Mouse (Mus musculus) liver, embryonic 14.5 days (tissue): Measurements from ENCODE around the gene Hbq1a. TPM values are rescaled to one million over a fixed set of nuclear protein-coding genes. Genes with fewer than 3 reads are reported as not detected.

ENCODE experiments used
- ATAC-seq: fragments of 200-750 bp; cut with Nextera tagmentation; 2 replicates; pipeline ENCODE4 v1.8.0; 2017; ENCODE audit warnings: moderate number of reproducible peaks, mild to moderate bottlenecking, moderate library complexity; ENCODE audit not compliant: insufficient read depth
- DNase-seq, 3 experiments: peaks; one replicate each; pipeline ENCODE4 v3.0.0-alpha.2; 2012 to 2013; ENCODE audit warnings: low read depth in 3 of 3, low spot score in 3 of 3
- H3K27ac ChIP-seq: fragments of 300-500 bp; sonication (generic); 2 replicates; pipeline ENCODE4 v1.5.1; 2014; ENCODE audit warnings: moderate library complexity, mild to moderate bottlenecking, control low read depth, inconsistent platforms
- H3K27me3 ChIP-seq: fragments of 300-500 bp; sonication (generic); 2 replicates; pipeline ENCODE4 v1.6.1; 2014; ENCODE audit warnings: mild to moderate bottlenecking, low read length, moderate library complexity; ENCODE audit not compliant: control insufficient read depth, insufficient read depth
- H3K36me3 ChIP-seq: fragments of 300-500 bp; sonication (generic); replicated peaks from 2 replicates; pipeline ENCODE4 v1.6.1; 2014; ENCODE audit warnings: low read depth; ENCODE audit not compliant: control insufficient read depth, insufficient read depth
- H3K4me1 ChIP-seq, 2 experiments: fragments of 200-500 bp in 1 of 2; fragments of 300-500 bp in 1 of 2; sonication (generic) in 1 of 2; replicated peaks; 2 replicates each; pipeline ENCODE4 v1.6.1; 2012 to 2014; ENCODE audit warnings: antibody characterized with exemption in 1 of 2, inconsistent platforms in 1 of 2, low read length in 1 of 2; ENCODE audit not compliant: control insufficient read depth in 2 of 2, insufficient read depth in 2 of 2
- H3K4me2 ChIP-seq: fragments of 300-500 bp; sonication (generic); 2 replicates; pipeline ENCODE4 v1.6.1; 2014; ENCODE audit warnings: low read depth, mild to moderate bottlenecking, control low read depth, moderate library complexity
- H3K4me3 ChIP-seq, 2 experiments: fragments of 200-500 bp in 1 of 2; fragments of 300-500 bp in 1 of 2; sonication (generic) in 1 of 2; 2 replicates each; pipeline ENCODE4 v1.5.1; 2012 to 2014; ENCODE audit warnings: low read depth in 2 of 2, low read length in 2 of 2, mild to moderate bottlenecking in 2 of 2, control low read depth in 1 of 2, inconsistent platforms in 1 of 2, moderate library complexity in 1 of 2; ENCODE audit not compliant: insufficient read depth in 1 of 2
- H3K9ac ChIP-seq: fragments of 300-500 bp; sonication (generic); replicated peaks from 2 replicates; pipeline ENCODE4 v1.6.1; 2014; ENCODE audit warnings: mild to moderate bottlenecking, control low read depth, moderate library complexity
- H3K9me3 ChIP-seq: fragments of 300-500 bp; sonication (generic); 2 replicates; pipeline ENCODE4 v1.6.1; 2016; ENCODE audit warnings: low read length, mixed read lengths; ENCODE audit not compliant: control insufficient read depth
- CTCF ChIP-seq: IDR thresholded peaks from 2 replicates; pipeline ENCODE4 v1.5.1; 2016; ENCODE audit warnings: antibody characterized with exemption, low read depth, control low read depth
- EP300 ChIP-seq: IDR thresholded peaks from 2 replicates; pipeline ENCODE4 v1.6.1; 2016; ENCODE audit warnings: antibody characterized with exemption, low read depth
- WGBS: fragments of 180-500 bp; shearing (Covaris S2); extraction: QIAGEN DNeasy Blood & Tissue Kit; methylation state at CpG from one replicate; pipeline ENCODE4 v1.1.7; 2014; ENCODE audit not compliant: insufficient replicate concordance; 5-methylcytosine and 5-hydroxymethylcytosine counted together
- polyA plus RNA-seq, 2 experiments: library from polyadenylated mRNA; depleted of rRNA in 1 of 2; stranded (reverse) in 1 of 2; unstranded in 1 of 2; fragments of >200 nt; fragmentation: Nextera tagmentation in 1 of 2; extraction: Ambion mirVana in 1 of 2; gene quantifications; 2 replicates each; pipeline versions ENCODE4 v1.2.1 to v1.2.3; 2012 to 2014

Gene Hbq1a
- polyA plus RNA-seq, 2 experiments, result 7.9 to 9.1 TPM

- Histone ChIP-seq H3K4me2 (peak within 1 kb of the TSS; percentile 83), H3K4me1 (peaks cover 73 to 78% of the 10 kb centered on the region in 2 experiments)
- under 1% methylated on average over 54 of the region's 54 CpGs for WGBS
These were observed 32.5 kb upstream of the Hbq1a start, which contains the start of gene Nprl3 for GRCm38 (mm10) chr11:32267188-32267884. Nprl3 (minus strand) TSS chr11:32267707.

GRCm38 (mm10) chr11:32267964-32268363 lies 31.9 kb upstream of the Hbq1a start:
- DNase-seq (no peak), ATAC-seq (peak; percentile 14; the same call in 1 of the 2 replicates)
- WGBS, result 21% methylated on average over 5 of the region's 5 CpGs

More at GRCm38 (mm10) chr11:32267188-32267884, 32.5 kb upstream of the Hbq1a start, which contains the start of gene Nprl3:
- Histone ChIP-seq H3K4me3 (peak within 1 kb of the TSS; percentile 75 to 83), H3K27me3 (no peaks in the 10 kb centered on the region), H3K9me3 (no peaks in the 10 kb centered on the region), H3K36me3 (peaks cover 4% of the 10 kb centered on the region; the same call in 1 of the 2 replicates), H3K9ac (peak within 1 kb of the TSS; percentile 96), H3K27ac (peak within 1 kb of the TSS; percentile 95)
- TF ChIP-seq CTCF (no peak; the same call in 1 of the 2 replicates), EP300 (peak; percentile 52; the same call in 1 of the 2 replicates)
- ATAC-seq (peak; percentile 77), DNase-seq (peak; percentile 84 to 89 (median 85))

DNA sequence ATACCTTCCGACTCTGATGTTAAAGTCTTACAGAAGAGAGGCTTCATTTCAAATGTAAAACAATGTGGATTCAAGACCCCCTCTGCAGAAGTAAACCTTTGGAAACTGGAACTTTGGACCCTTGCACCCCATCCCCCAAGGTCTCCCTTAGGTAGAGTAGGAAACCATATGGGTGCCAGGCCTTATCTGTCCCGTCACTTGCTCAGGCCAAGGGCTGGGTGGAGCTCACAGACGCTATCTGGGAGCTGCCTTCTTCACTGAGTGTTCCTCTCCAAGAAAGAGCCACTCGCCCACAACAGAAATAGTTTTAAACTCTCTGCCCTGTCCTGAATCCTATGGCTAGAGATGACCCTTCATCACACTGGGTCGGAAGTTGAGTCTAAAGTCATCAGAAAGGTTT lies 30.9 kb upstream of the Hbq1a start:
- Histone ChIP-seq H3K36me3 (no peaks in the 10 kb centered on the region; the same call in 1 of the 2 replicates), H3K4me3 (peak overlapping the region; percentile 35 to 83), H3K9ac (peak overlapping the region; percentile 96), H3K4me2 (peak overlapping the region; percentile 83), H3K27ac (peak overlapping the region; percentile 95), H3K9me3 (no peaks in the 10 kb centered on the region), H3K27me3 (no peaks in the 10 kb centered on the region), H3K4me1 (peaks cover 61 to 65% of the 10 kb centered on the region in 2 experiments)
- ATAC-seq, result peak; percentile 86
- peak; percentile 87 to 89 (median 88) for DNase-seq
- TF ChIP-seq EP300 (peak; percentile 94), CTCF (no peak)
- WGBS, result 14% methylated on average over 5 of the region's 5 CpGs

More at GRCm38 (mm10) chr11:32267964-32268363, 31.9 kb upstream of the Hbq1a start:
- TF ChIP-seq CTCF (no peak), EP300 (no peak)
- H3K36me3 ChIP-seq, result no peaks in the 10 kb centered on the region; the same call in 1 of the 2 replicates
- peak overlapping the region; percentile 83 for H3K4me2 ChIP-seq
- peak overlapping the region; percentile 95 for H3K27ac ChIP-seq
- H3K9ac ChIP-seq, result peak overlapping the region; percentile 96
- peak overlapping the region; percentile 75 to 83 for H3K4me3 ChIP-seq
- H3K9me3 ChIP-seq, result no peaks in the 10 kb centered on the region
- H3K4me1 ChIP-seq, result peaks cover 70 to 72% of the 10 kb centered on the region in 2 experiments
- no peaks in the 10 kb centered on the region for H3K27me3 ChIP-seq

- no peaks in the 10 kb centered on the region for H3K36me3 ChIP-seq
These were observed 28.7 kb upstream of the Hbq1a start for GRCm38 (mm10) chr11:32271178-32271577.

GRCm38 (mm10) chr11:32276347-32276746 lies 23.5 kb upstream of the Hbq1a start, which contains the start of gene Hba-x:
Hba-x (plus strand) TSS chr11:32276400.
- Histone ChIP-seq H3K4me1 (peaks cover 37 to 40% of the 10 kb centered on the region in 2 experiments), H3K27me3 (peaks cover 13% of the 10 kb centered on the region), H3K27ac (peak within 1 kb of the TSS; percentile 4; the same call in 1 of the 2 replicates), H3K36me3 (no peaks in the 10 kb centered on the region), H3K4me3 (no peak within 1 kb of the TSS), H3K4me2 (no peak within 1 kb of the TSS), H3K9me3 (no peaks in the 10 kb centered on the region), H3K9ac (peak within 1 kb of the TSS; percentile 12)
- WGBS, result 64% methylated on average over 3 of the region's 3 CpGs
- DNase-seq (no peak), ATAC-seq (no peak)
- TF ChIP-seq EP300, result no peak
- no peak for TF ChIP-seq CTCF

More at GRCm38 (mm10) chr11:32271178-32271577, 28.7 kb upstream of the Hbq1a start:
- ATAC-seq, result no peak
- no peak for DNase-seq
- Histone ChIP-seq H3K27me3 (no peaks in the 10 kb centered on the region), H3K9ac (no peak overlapping the region), H3K9me3 (no peaks in the 10 kb centered on the region), H3K4me1 (peaks cover 49 to 55% of the 10 kb centered on the region in 2 experiments), H3K27ac (peak overlapping the region; percentile 72), H3K4me2 (no peak overlapping the region), H3K4me3 (no peak overlapping the region)
- 30% methylated on average over 4 of the region's 4 CpGs for WGBS
- TF ChIP-seq EP300, result no peak
- no peak for TF ChIP-seq CTCF
